Mouse (Mus musculus) hindbrain, embryonic 11.5 days (tissue): ENCODE results near the gene Kcnip4. TPM values are rescaled to one million over a fixed set of nuclear protein-coding genes. Genes with fewer than 3 reads are reported as not detected.

ENCODE experiments used
- ATAC-seq: fragments of 200-750 bp; cut with Nextera tagmentation; 2 replicates; pipeline ENCODE4 v1.8.0; 2017; ENCODE audit warnings: mild to moderate bottlenecking, moderate TSS enrichment, moderate library complexity; ENCODE audit not compliant: low FRiP score
- DNase-seq: peaks from one replicate; pipeline ENCODE4 v3.0.0-alpha.2; 2015; ENCODE audit warnings: low spot score
- H3K27ac ChIP-seq: fragments of 300-500 bp; sonication (generic); 2 replicates; pipeline ENCODE4 v1.5.1; 2014; ENCODE audit warnings: mild to moderate bottlenecking, low read depth, low read length
- H3K27me3 ChIP-seq: fragments of 300-500 bp; sonication (generic); 2 replicates; pipeline ENCODE4 v1.6.1; 2014; ENCODE audit warnings: mild to moderate bottlenecking, low read length, moderate library complexity, mixed read lengths; ENCODE audit not compliant: control insufficient read depth, insufficient read depth
- H3K36me3 ChIP-seq: fragments of 300-500 bp; sonication (generic); 2 replicates; pipeline ENCODE4 v1.6.1; 2014; ENCODE audit warnings: mild to moderate bottlenecking, low read length, moderate library complexity, mixed read lengths; ENCODE audit not compliant: control insufficient read depth, insufficient read depth
- H3K4me1 ChIP-seq: fragments of 300-500 bp; sonication (generic); replicated peaks from 2 replicates; pipeline ENCODE4 v1.6.1; 2014; ENCODE audit warnings: low read length, mixed read lengths; ENCODE audit not compliant: control insufficient read depth, insufficient read depth
- H3K4me2 ChIP-seq: fragments of 300-500 bp; sonication (generic); replicated peaks from 2 replicates; pipeline ENCODE4 v1.6.1; 2014; ENCODE audit warnings: mild to moderate bottlenecking, low read depth, low read length
- H3K4me3 ChIP-seq: fragments of 300-500 bp; sonication (generic); 2 replicates; pipeline ENCODE4 v1.5.1; 2014; ENCODE audit warnings: low read depth, low read length
- H3K9ac ChIP-seq: fragments of 300-500 bp; sonication (generic); 2 replicates; pipeline ENCODE4 v1.6.1; 2014; ENCODE audit warnings: low read depth, low read length
- H3K9me3 ChIP-seq: fragments of 300-500 bp; sonication (generic); 2 replicates; pipeline ENCODE4 v1.6.1; 2016; ENCODE audit warnings: low read length; ENCODE audit not compliant: control insufficient read depth
- WGBS: fragments of 180-500 bp; shearing (Covaris S2); extraction: QIAGEN DNeasy Blood & Tissue Kit; methylation state at CpG from one replicate; pipeline ENCODE4 v1.1.7; 2014; 5-methylcytosine and 5-hydroxymethylcytosine counted together
- polyA plus RNA-seq: library from polyadenylated mRNA; unstranded; fragments of >200 nt; fragmentation: Nextera tagmentation; extraction: Ambion mirVana; gene quantifications from 2 replicates; pipeline ENCODE4 v1.2.1, GENCODE M21; 2014

Kcnip4 gene
- 3.9 and 4.2 TPM in 2 replicates for polyA plus RNA-seq

GRCm38 (mm10) chr5:49524394-49525241, at the start of gene Kcnip4:
Kcnip4 (minus strand) TSS chr5:49524907.
- ATAC-seq (peak; percentile 87), DNase-seq (peak; percentile 73)
- H3K9ac ChIP-seq = peak within 1 kb of the TSS; percentile 53
- no peaks in the 10 kb centered on the region for H3K36me3 ChIP-seq
- H3K9me3 ChIP-seq = no peaks in the 10 kb centered on the region
- H3K4me3 ChIP-seq = peak within 1 kb of the TSS; percentile 45
- peak within 1 kb of the TSS; percentile 98 for H3K4me2 ChIP-seq
- no peak within 1 kb of the TSS for H3K27ac ChIP-seq
- H3K27me3 ChIP-seq = 0 out of 2 replicates have a peak, but pooled peaks cover 2% of the 10 kb centered on the region
- WGBS = 1% methylated on average over 49 of the region's 50 CpGs
- H3K4me1 ChIP-seq = no peaks in the 10 kb centered on the region

- DNase-seq = no peak
- 89% methylated on average over 4 of the region's 4 CpGs for WGBS
Observed at GRCm38 (mm10) chr5:49571876-49572275, 47.2 kb upstream of the Kcnip4 start.

DNA sequence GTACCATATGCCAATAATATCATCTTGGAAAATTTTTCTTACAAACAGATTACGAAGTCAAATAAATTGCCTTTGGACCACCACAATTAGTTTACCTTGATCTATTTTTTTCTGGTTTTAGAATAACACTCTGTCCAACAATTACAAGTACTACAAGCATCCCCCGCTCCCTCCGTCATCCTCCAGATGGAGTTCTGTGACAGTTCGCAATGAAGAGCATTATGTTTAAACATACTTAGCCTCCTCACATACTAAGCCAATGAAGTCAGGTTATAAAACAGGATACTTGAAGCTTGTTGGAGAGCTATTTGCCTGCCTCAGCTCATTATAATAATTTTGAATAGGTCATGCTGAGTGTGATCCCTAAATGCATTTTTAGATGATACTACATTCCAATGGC, 39.0 kb upstream of the Kcnip4 start:
- Histone ChIP-seq H3K27me3 (no peaks in the 10 kb centered on the region), H3K36me3 (no peaks in the 10 kb centered on the region), H3K4me3 (no peak overlapping the region), H3K27ac (no peak overlapping the region), H3K9ac (no peak overlapping the region), H3K4me2 (no peak overlapping the region), H3K4me1 (no peaks in the 10 kb centered on the region), H3K9me3 (no peaks in the 10 kb centered on the region)
- ATAC-seq = no peak
- DNase-seq = no peak
- WGBS = 93% methylated on average over 4 of the region's 4 CpGs

More at GRCm38 (mm10) chr5:49571876-49572275, 47.2 kb upstream of the Kcnip4 start:
- no peak for ATAC-seq
- no peak overlapping the region for H3K27ac ChIP-seq
- no peaks in the 10 kb centered on the region for H3K36me3 ChIP-seq
- H3K9me3 ChIP-seq = no peaks in the 10 kb centered on the region
- H3K27me3 ChIP-seq = no peaks in the 10 kb centered on the region
- no peak overlapping the region for H3K9ac ChIP-seq
- no peaks in the 10 kb centered on the region for H3K4me1 ChIP-seq
- H3K4me2 ChIP-seq = no peak overlapping the region
- no peak overlapping the region for H3K4me3 ChIP-seq

- Histone ChIP-seq H3K4me1 (no peaks in the 10 kb centered on the region), H3K4me3 (no peak overlapping the region), H3K9me3 (no peaks in the 10 kb centered on the region), H3K4me2 (no peak overlapping the region), H3K27me3 (no peaks in the 10 kb centered on the region), H3K36me3 (no peaks in the 10 kb centered on the region), H3K27ac (no peak overlapping the region), H3K9ac (no peak overlapping the region)
- ATAC-seq (no peak), DNase-seq (no peak)
- WGBS = 81% methylated on average over 3 of the region's 3 CpGs
Observed at GRCm38 (mm10) chr5:49557436-49557835, 32.7 kb upstream of the Kcnip4 start.

DNA sequence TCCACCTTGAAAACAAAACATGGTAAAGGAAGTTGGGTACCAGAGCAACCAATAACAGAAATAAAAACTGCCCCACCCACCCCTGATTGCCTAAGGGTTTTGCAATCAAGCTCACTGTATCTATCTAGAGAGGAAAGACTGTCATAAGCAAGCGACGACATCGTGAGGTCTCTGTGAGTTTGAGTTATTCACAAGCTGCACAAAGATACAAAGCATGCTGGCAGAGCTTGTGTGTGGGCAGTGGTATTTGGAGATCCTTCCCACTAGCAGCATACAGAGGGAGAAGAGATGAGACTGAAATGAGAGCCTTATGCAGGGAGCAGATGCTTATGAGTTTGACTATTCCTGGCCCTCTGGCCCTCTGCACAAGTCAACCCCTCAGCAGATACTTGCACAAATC, 23.2 kb upstream of the Kcnip4 start:
- Histone ChIP-seq H3K9me3 (no peaks in the 10 kb centered on the region), H3K4me3 (no peak overlapping the region), H3K9ac (no peak overlapping the region), H3K4me1 (no peaks in the 10 kb centered on the region), H3K27me3 (no peaks in the 10 kb centered on the region), H3K36me3 (no peaks in the 10 kb centered on the region), H3K4me2 (no peak overlapping the region), H3K27ac (no peak overlapping the region)
- WGBS = 92% methylated on average over 3 of the region's 3 CpGs
- no peak for ATAC-seq
- DNase-seq = no peak

DNA sequence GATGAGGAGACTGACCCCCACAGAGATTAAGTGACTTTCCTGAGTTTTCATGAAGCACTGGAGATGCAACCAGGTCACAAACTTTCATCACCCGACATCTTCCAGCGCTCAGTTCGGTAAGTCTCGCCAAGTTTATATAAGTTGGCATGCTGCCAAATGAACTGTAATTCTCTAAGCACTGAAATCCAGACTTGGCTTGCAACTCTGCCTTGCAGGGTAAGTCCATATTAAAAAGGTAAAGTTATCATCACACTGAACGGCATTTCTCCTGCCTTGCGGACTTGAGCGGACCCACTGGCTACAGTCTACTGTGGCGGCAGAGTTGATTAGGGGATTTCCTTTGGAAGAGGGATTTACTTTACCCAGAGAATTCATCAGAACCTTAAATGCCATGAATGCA, 4.7 kb upstream of the Kcnip4 start:
- Histone ChIP-seq H3K4me3 (no peak overlapping the region), H3K27me3 (no peaks in the 10 kb centered on the region), H3K9ac (no peak overlapping the region), H3K9me3 (no peaks in the 10 kb centered on the region), H3K4me2 (no peak overlapping the region), H3K36me3 (no peaks in the 10 kb centered on the region), H3K27ac (no peak overlapping the region), H3K4me1 (no peaks in the 10 kb centered on the region)
- DNase-seq (no peak), ATAC-seq (no peak)
- WGBS = 96% methylated on average over 8 of the region's 8 CpGs

- Histone ChIP-seq H3K9me3 (no peaks in the 10 kb centered on the region), H3K27ac (no peak overlapping the region), H3K4me1 (no peaks in the 10 kb centered on the region), H3K36me3 (no peaks in the 10 kb centered on the region), H3K4me3 (no peak overlapping the region; the same call in 1 of the 2 replicates), H3K27me3 (0 out of 2 replicates have a peak, but pooled peaks cover 2% of the 10 kb centered on the region), H3K9ac (no peak overlapping the region), H3K4me2 (no peak overlapping the region)
- ATAC-seq = peak; percentile 28; the same call in 1 of the 2 replicates
- DNase-seq = peak; percentile 2
- WGBS = 72% methylated on average over 4 of the region's 4 CpGs
Observed at GRCm38 (mm10) chr5:49525242-49525612, 520 bp upstream of the Kcnip4 start.

DNA sequence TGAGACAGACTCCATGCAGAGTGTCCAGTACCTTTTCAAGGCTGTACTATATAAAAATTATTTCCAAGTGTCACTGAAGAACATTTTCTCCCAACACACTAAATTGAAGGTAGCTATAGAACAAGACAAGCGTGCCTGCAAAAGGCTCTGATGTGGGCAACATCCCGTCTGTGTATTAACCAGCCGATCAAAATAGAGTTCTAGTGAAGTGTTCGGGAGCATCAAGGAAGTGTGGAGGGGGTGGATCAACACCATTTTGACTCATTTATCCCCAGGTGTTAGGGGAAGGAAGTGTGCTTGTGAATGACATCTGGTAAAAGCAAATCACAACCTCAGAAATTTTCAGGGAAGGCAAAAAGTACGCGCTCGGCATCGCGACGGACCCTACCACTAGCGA, 712 bp downstream of the Kcnip4 start:
- no peaks in the 10 kb centered on the region for H3K9me3 ChIP-seq
- no peaks in the 10 kb centered on the region for H3K4me1 ChIP-seq
- H3K9ac ChIP-seq = no peak overlapping the region
- peak overlapping the region; percentile 98 for H3K4me2 ChIP-seq
- DNase-seq (no peak), ATAC-seq (no peak)
- no peaks in the 10 kb centered on the region for H3K36me3 ChIP-seq
- 0 out of 2 replicates have a peak, but pooled peaks cover 2% of the 10 kb centered on the region for H3K27me3 ChIP-seq
- 11% methylated on average over 11 of the region's 11 CpGs for WGBS
- no peak overlapping the region for H3K27ac ChIP-seq
- H3K4me3 ChIP-seq = peak overlapping the region; percentile 45

GRCm38 (mm10) chr5:49522986-49523385, 1.7 kb downstream of the Kcnip4 start:
- H3K4me2 ChIP-seq = no peak overlapping the region
- DNase-seq = no peak
- ATAC-seq = no peak
- WGBS = 71% methylated on average over 4 of the region's 4 CpGs
- H3K27me3 ChIP-seq = 0 out of 2 replicates have a peak, but pooled peaks cover 2% of the 10 kb centered on the region
- no peaks in the 10 kb centered on the region for H3K36me3 ChIP-seq
- no peak overlapping the region for H3K9ac ChIP-seq
- no peaks in the 10 kb centered on the region for H3K9me3 ChIP-seq
- H3K4me1 ChIP-seq = no peaks in the 10 kb centered on the region
- H3K4me3 ChIP-seq = no peak overlapping the region
- no peak overlapping the region for H3K27ac ChIP-seq
